Mouse (Mus musculus) liver, postnatal 0 days (tissue): ENCODE results near the gene 1190005I06Rik. TPM values are rescaled to one million over a fixed set of nuclear protein-coding genes. Genes with fewer than 3 reads are reported as not detected.

Experiments used
- ATAC-seq: fragments of 200-750 bp; cut with Nextera tagmentation; 2 replicates; pipeline ENCODE4 v1.8.0; 2017; ENCODE audit warnings: mild to moderate bottlenecking, moderate library complexity
- DNase-seq: peaks from one replicate; pipeline ENCODE4 v3.0.0-alpha.2; 2016
- H3K27ac ChIP-seq: fragments of 300-500 bp; sonication (generic); 2 replicates; pipeline ENCODE4 v1.5.1; 2014; ENCODE audit warnings: antibody characterized with exemption, moderate library complexity, mild to moderate bottlenecking, low read depth
- H3K27me3 ChIP-seq: fragments of 300-500 bp; sonication (generic); 2 replicates; pipeline ENCODE4 v1.6.1; 2014; ENCODE audit warnings: low read length, control low read depth, mixed read lengths; ENCODE audit not compliant: insufficient read depth
- H3K36me3 ChIP-seq: fragments of 300-500 bp; sonication (generic); replicated peaks from 2 replicates; pipeline ENCODE4 v1.6.1; 2014; ENCODE audit warnings: mild to moderate bottlenecking, control low read depth, low read length, moderate library complexity, mixed read lengths; ENCODE audit not compliant: insufficient read depth
- H3K4me1 ChIP-seq: fragments of 300-500 bp; sonication (generic); 2 replicates; pipeline ENCODE4 v1.6.1; 2014; ENCODE audit warnings: antibody characterized with exemption, mild to moderate bottlenecking, control low read depth; ENCODE audit not compliant: insufficient read depth
- H3K4me2 ChIP-seq: fragments of 300-500 bp; sonication (generic); 2 replicates; pipeline ENCODE4 v1.6.1; 2014; ENCODE audit warnings: low read depth, mild to moderate bottlenecking, low read length, moderate library complexity, mixed read lengths
- H3K4me3 ChIP-seq: fragments of 300-500 bp; sonication (generic); 2 replicates; pipeline ENCODE4 v1.5.1; 2014; ENCODE audit warnings: low read depth, low read length
- H3K9ac ChIP-seq: fragments of 300-500 bp; sonication (generic); replicated peaks from 2 replicates; pipeline ENCODE4 v1.6.1; 2014; ENCODE audit warnings: mild to moderate bottlenecking, moderate library complexity
- H3K9me3 ChIP-seq: fragments of 300-500 bp; sonication (generic); 2 replicates; pipeline ENCODE4 v1.6.1; 2016; ENCODE audit warnings: mild to moderate bottlenecking, control low read depth, low read length, mixed read lengths
- CTCF ChIP-seq: sonication (generic); IDR thresholded peaks from 2 replicates; pipeline ENCODE4 v1.5.1; 2016; ENCODE audit warnings: antibody characterized with exemption, low read depth
- EP300 ChIP-seq: IDR thresholded peaks from 2 replicates; pipeline ENCODE4 v1.6.1; 2016; ENCODE audit warnings: antibody characterized with exemption, low read depth, mild to moderate bottlenecking
- WGBS: fragments of 180-500 bp; shearing (Covaris S2); extraction: QIAGEN DNeasy Blood & Tissue Kit; methylation state at CpG from one replicate; pipeline ENCODE4 v1.1.7; 2014; ENCODE audit not compliant: insufficient replicate concordance; 5-methylcytosine and 5-hydroxymethylcytosine counted together
- polyA plus RNA-seq: library from polyadenylated mRNA; unstranded; fragments of >200 nt; fragmentation: Nextera tagmentation; extraction: Ambion mirVana; gene quantifications from 2 replicates; pipeline ENCODE4 v1.2.1, GENCODE M21; 2015

The 1190005I06Rik gene
- polyA plus RNA-seq, 1 experiment from 2014 or later, result 4.8 TPM

GRCm38 (mm10) chr8:120619235-120620180 lies 27.9 kb downstream of the 1190005I06Rik start:
- Histone ChIP-seq H3K27me3 (no peaks in the 10 kb centered on the region), H3K4me2 (0 out of 2 replicates have a peak overlapping the region, but pooled peaks have one; percentile 6), H3K9ac (no peak overlapping the region), H3K4me3 (no peak overlapping the region), H3K27ac (peak overlapping the region; percentile 97), H3K36me3 (no peaks in the 10 kb centered on the region), H3K4me1 (peaks cover 19% of the 10 kb centered on the region), H3K9me3 (no peaks in the 10 kb centered on the region)
- WGBS, result 57% methylated on average over 11 of the region's 11 CpGs
- TF ChIP-seq CTCF (no peak), EP300 (peak; percentile 44)
- ATAC-seq, result peak; percentile 84
- DNase-seq, result peak; percentile 56

GRCm38 (mm10) chr8:120618110-120618509 lies 29.3 kb downstream of the 1190005I06Rik start:
- Histone ChIP-seq H3K4me3 (no peak overlapping the region), H3K9ac (no peak overlapping the region), H3K4me1 (peaks cover 19% of the 10 kb centered on the region), H3K36me3 (no peaks in the 10 kb centered on the region), H3K27ac (no peak overlapping the region), H3K4me2 (no peak overlapping the region), H3K27me3 (no peaks in the 10 kb centered on the region), H3K9me3 (no peaks in the 10 kb centered on the region)
- 4% methylated on average over 6 of the region's 6 CpGs for WGBS
- DNase-seq (peak; percentile 83), ATAC-seq (no peak)
- TF ChIP-seq CTCF (peak; percentile 92), EP300 (no peak)

- Histone ChIP-seq H3K4me2 (no peak overlapping the region), H3K9me3 (no peaks in the 10 kb centered on the region), H3K4me1 (peaks cover 18% of the 10 kb centered on the region), H3K27ac (no peak overlapping the region), H3K36me3 (no peaks in the 10 kb centered on the region), H3K4me3 (no peak overlapping the region), H3K9ac (no peak overlapping the region), H3K27me3 (no peaks in the 10 kb centered on the region)
- TF ChIP-seq CTCF (no peak), EP300 (no peak)
- DNase-seq (no peak), ATAC-seq (no peak)
- 55% methylated on average over 7 of the region's 8 CpGs for WGBS
Observed at GRCm38 (mm10) chr8:120616663-120617626, 30.5 kb downstream of the 1190005I06Rik start.

DNA sequence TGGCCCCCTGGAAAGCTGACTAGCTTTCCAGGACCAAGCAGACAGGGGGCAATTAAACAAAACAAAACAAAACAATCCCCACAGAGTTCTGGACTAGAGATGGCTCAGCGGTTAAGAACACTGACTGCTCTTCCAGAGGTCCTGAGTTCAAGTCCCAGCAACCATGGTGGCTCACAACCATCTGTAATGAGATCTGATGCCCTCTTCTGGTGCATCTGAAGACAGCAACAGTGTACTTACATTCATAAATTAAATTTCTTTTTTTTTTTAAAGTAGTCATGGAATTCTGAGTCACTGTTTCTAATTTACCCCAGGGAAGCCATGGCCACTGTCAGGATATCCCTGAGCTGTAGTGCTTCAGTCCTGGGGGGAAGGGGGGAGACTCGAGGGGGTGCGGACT lies 32.9 kb downstream of the 1190005I06Rik start:
- no peak for ATAC-seq

DNA sequence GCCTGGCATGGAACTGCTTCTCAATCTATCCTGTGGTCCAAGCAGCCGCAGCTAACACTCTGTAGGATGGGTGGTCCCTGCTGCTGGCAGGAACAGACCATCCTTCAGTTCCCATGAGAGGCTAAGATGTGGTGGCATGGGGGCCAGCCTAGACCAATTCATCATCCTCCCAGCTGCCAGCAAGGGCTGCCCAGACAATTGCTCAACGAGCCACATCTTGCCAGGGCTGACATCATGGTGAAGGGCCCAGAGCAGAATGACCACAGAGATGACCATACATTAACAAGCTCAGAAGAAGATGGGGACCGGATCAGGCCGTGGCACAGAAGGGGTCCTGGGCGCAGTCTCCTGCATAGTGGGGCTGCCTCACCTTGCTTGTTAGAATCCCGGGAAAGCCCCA lies 36.6 kb downstream of the 1190005I06Rik start:
- TF ChIP-seq EP300 (no peak), CTCF (no peak)
- H3K4me1 ChIP-seq, result no peaks in the 10 kb centered on the region
- 77% methylated on average over 6 of the region's 6 CpGs for WGBS
- H3K36me3 ChIP-seq, result no peaks in the 10 kb centered on the region
- no peak overlapping the region for H3K27ac ChIP-seq
- no peak overlapping the region for H3K9ac ChIP-seq
- no peak overlapping the region for H3K4me3 ChIP-seq
- no peak for ATAC-seq
- no peaks in the 10 kb centered on the region for H3K9me3 ChIP-seq
- no peak for DNase-seq
- no peak overlapping the region for H3K4me2 ChIP-seq
- H3K27me3 ChIP-seq, result no peaks in the 10 kb centered on the region

More for the DNA sequence above, 32.9 kb downstream of the 1190005I06Rik start:
- no peak overlapping the region for H3K9ac ChIP-seq
- no peaks in the 10 kb centered on the region; the same call in 1 of the 2 replicates for H3K4me1 ChIP-seq
- no peaks in the 10 kb centered on the region for H3K36me3 ChIP-seq
- no peak for DNase-seq
- no peaks in the 10 kb centered on the region for H3K9me3 ChIP-seq
- WGBS, result 85% methylated on average over 3 of the region's 3 CpGs
- H3K4me2 ChIP-seq, result no peak overlapping the region
- no peak for TF ChIP-seq CTCF
- no peak overlapping the region for H3K27ac ChIP-seq
- H3K4me3 ChIP-seq, result no peak overlapping the region
- H3K27me3 ChIP-seq, result no peaks in the 10 kb centered on the region

DNA sequence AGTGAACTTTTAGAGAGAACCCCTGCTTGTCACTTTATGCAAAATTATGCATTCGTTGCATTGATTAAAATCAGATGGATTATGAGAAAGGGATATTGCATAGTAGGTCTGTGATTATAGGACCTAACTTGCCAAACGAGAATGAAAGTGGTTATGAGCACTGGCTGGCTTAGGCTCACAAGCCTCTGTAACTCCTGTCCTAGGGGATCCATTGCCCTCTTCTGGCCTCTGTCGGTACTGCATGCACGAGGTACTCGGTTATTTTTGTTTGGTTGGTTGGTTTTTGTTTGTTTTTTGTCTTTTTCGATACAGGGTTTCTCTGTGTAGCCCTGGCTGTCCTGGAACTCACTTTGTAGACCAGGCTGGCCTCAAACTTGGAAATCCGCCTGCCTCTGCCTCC lies 39.5 kb downstream of the 1190005I06Rik start:
- TF ChIP-seq CTCF (peak; percentile 93), EP300 (no peak)
- Histone ChIP-seq H3K27ac (no peak overlapping the region), H3K4me3 (no peak overlapping the region)

More for the DNA sequence above, 39.5 kb downstream of the 1190005I06Rik start:
- Histone ChIP-seq H3K9ac (no peak overlapping the region), H3K36me3 (no peaks in the 10 kb centered on the region), H3K27me3 (no peaks in the 10 kb centered on the region), H3K4me2 (peak overlapping the region; percentile 42), H3K4me1 (no peaks in the 10 kb centered on the region), H3K9me3 (no peaks in the 10 kb centered on the region)
- ATAC-seq (peak; percentile 64; the same call in 1 of the 2 replicates), DNase-seq (peak; percentile 83)
- WGBS, result 7% methylated on average over 7 of the region's 7 CpGs
